8 mouse cellular contexts compared by ENCODE assay signal in genomic region chr14:18186883-18187417, GRCm38 (mm10). TPM values are rescaled to one million over a fixed set of nuclear protein-coding genes. Genes with fewer than 3 reads are reported as not detected.
A peak's percentile ranks its signal among the peaks of the same experiment; 100 is the strongest.
DNase-seq lines count a peak whose midpoint lies in the region; ATAC-seq and TF ChIP-seq lines count a peak whose summit lies in the region.

No protein-coding gene starts in this region.

- peak; percentile 20; the same call in 1 of the 2 replicates for TF ChIP-seq EP300 in liver, postnatal 0 days (IDR thresholded peaks at IDR 0.05; ENCODE audit: low read depth)

- no peaks in the 10 kb centered on the region for H3K36me3 ChIP-seq in forebrain, embryonic 10.5 days (replicated peaks)
- H3K36me3 ChIP-seq in forebrain, embryonic 12.5 days (replicated peaks) = no peaks in the 10 kb centered on the region
- H3K36me3 ChIP-seq in liver, postnatal 0 days (replicated peaks; ENCODE audit: insufficient read depth, low read length) = no peaks in the 10 kb centered on the region

- peak; percentile 22 for DNase-seq in forebrain, embryonic 10.5 days (ENCODE audit: extremely low spot score, low spot score)
- peak; percentile 73 to 76 for DNase-seq in right cerebral cortex, adult 2 months (ENCODE audit: low spot score in 2 of 2)
- no peak for DNase-seq in right cerebral cortex, adult 18-20 months
- peak; percentile 66 to 76 for DNase-seq in cerebellum, postnatal 10 days
- DNase-seq in kidney, adult 9 months = peak; percentile 84
- peak; percentile 47 for DNase-seq in liver, postnatal 0 days
- peak; percentile 17 to 63 for DNase-seq in thymus, postnatal 10 days (ENCODE audit: low spot score in 2 of 2)

- TF ChIP-seq CTCF in liver, postnatal 0 days (IDR thresholded peaks at IDR 0.05; ENCODE audit: low read depth) = peak; percentile 72

- H3K4me3 ChIP-seq in forebrain, embryonic 10.5 days = no peak overlapping the region
- H3K4me3 ChIP-seq in forebrain, embryonic 12.5 days (replicated peaks) = no peak overlapping the region
- H3K4me3 ChIP-seq in liver, postnatal 0 days (ENCODE audit: low read depth, low read length) = no peak overlapping the region

- ATAC-seq in forebrain, embryonic 12.5 days (ENCODE audit: low FRiP score) = no peak
- ATAC-seq in liver, postnatal 0 days = no peak

- H3K4me2 ChIP-seq in forebrain, embryonic 12.5 days = no peak overlapping the region
- 0 out of 2 replicates have a peak overlapping the region, but pooled peaks have one; percentile 26 for H3K4me2 ChIP-seq in liver, postnatal 0 days (ENCODE audit: low read depth, low read length)

- H3K4me1 ChIP-seq in forebrain, embryonic 10.5 days = no peaks in the 10 kb centered on the region
- no peaks in the 10 kb centered on the region for H3K4me1 ChIP-seq in forebrain, embryonic 12.5 days
- no peaks in the 10 kb centered on the region for H3K4me1 ChIP-seq in liver, postnatal 0 days (ENCODE audit: insufficient read depth)

- WGBS in forebrain, embryonic 10.5 days = 52% methylated on average over 9 of the region's 9 CpGs
- 51% methylated on average over 9 of the region's 9 CpGs for WGBS in forebrain, embryonic 12.5 days
- WGBS in liver, postnatal 0 days (ENCODE audit: insufficient replicate concordance) = 30% methylated on average over 9 of the region's 9 CpGs

- H3K27ac ChIP-seq in forebrain, embryonic 10.5 days = no peak overlapping the region
- no peak overlapping the region for H3K27ac ChIP-seq in forebrain, embryonic 12.5 days
- H3K27ac ChIP-seq in liver, postnatal 0 days (ENCODE audit: low read depth) = no peak overlapping the region

- H3K9me3 ChIP-seq in forebrain, embryonic 10.5 days = no peaks in the 10 kb centered on the region
- H3K9me3 ChIP-seq in forebrain, embryonic 12.5 days = no peaks in the 10 kb centered on the region
- no peaks in the 10 kb centered on the region for H3K9me3 ChIP-seq in liver, postnatal 0 days (ENCODE audit: low read length)

- no peaks in the 10 kb centered on the region for H3K27me3 ChIP-seq in forebrain, embryonic 10.5 days (ENCODE audit: poor library complexity, severe bottlenecking)
- H3K27me3 ChIP-seq in forebrain, embryonic 12.5 days = no peaks in the 10 kb centered on the region
- no peaks in the 10 kb centered on the region for H3K27me3 ChIP-seq in liver, postnatal 0 days (ENCODE audit: insufficient read depth, low read length)

- H3K9ac ChIP-seq in forebrain, embryonic 12.5 days = no peak overlapping the region
- no peak overlapping the region for H3K9ac ChIP-seq in liver, postnatal 0 days (replicated peaks)

RNA-seq across cellular contexts. Expression of gene Nr1d2, which starts 52.0 kb away (rescaled TPM):
- 4.1 and 4.2 TPM in 2 replicates for polyA plus RNA-seq in forebrain, embryonic 10.5 days (2016; fragmentation: Nextera tagmentation; extraction: Ambion mirVana)
- polyA plus RNA-seq in forebrain, embryonic 12.5 days (2016; fragmentation: Nextera tagmentation; extraction: Ambion mirVana) = 7.0 and 7.5 TPM in 2 replicates
- polyA plus RNA-seq in liver, postnatal 0 days (2015; fragmentation: Nextera tagmentation; extraction: Ambion mirVana) = 6.2 and 6.5 TPM in 2 replicates
